Mouse (Mus musculus) layer of hippocampus, postnatal 36 days (tissue): ENCODE measurements around the gene Gm28048. TPM values are rescaled to one million over a fixed set of nuclear protein-coding genes. Genes with fewer than 3 reads are reported as not detected.

Source experiments
- DNase-seq, 2 experiments: peaks; one replicate each; pipeline ENCODE4 v3.0.0; 2022
- total RNA-seq, 2 experiments: library from RNA; stranded (reverse); gene quantifications; 2 replicates each; pipeline ENCODE4 v1.2.3; 2021

Gene Gm28048
- total RNA-seq, 2 experiments from 2014 or later: 9.2 to 11.3 TPM

GRCm38 (mm10) chr11:22989786-22990185 is 7.9 kb upstream of the Gm28048 start:
- no peak for DNase-seq

DNA sequence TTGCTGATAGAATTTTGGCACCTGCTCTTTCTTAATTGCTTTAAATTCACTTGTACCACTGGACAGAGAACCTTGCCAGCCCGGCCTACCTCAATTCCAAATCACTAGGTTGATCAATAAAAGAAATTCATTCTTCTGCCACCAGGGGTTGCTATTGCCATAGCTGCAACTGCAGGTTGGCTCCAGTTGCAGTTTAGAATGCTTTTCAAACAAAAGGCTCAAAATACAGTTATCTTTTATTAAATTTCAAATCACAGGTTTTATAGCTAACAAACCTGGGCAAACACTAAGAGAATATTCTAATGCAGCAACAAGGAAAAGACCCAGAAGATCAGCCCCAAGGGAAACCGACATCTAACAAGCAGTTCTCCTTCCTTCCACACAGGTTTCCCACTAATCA is 5.5 kb upstream of the Gm28048 start:
- no peak for DNase-seq

- no peak for DNase-seq
Observed at GRCm38 (mm10) chr11:22985510-22985909, 3.6 kb upstream of the Gm28048 start.

GRCm38 (mm10) chr11:22982846-22983245 is 956 bp upstream of the Gm28048 start:
- DNase-seq: no peak

DNA sequence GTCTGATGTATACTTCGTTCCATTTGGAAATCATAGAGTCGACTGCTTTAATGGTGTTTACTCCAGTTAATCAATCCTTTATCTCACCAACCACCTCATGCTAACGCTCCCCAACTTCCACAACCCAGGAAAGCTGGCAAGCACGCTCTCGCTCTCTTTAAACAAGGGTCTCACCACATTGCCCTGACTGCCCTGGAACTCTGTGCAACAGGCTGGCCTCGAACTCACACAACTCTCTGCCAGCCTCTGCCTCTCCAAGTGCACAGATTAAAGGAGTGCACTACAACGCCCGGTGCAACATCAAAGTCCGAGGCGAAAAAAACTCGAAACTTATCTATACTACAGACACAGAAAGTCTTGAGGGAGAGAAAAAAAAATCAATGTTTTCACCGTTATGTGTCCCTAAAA is 343 bp downstream of the Gm28048 start:
- no peak for DNase-seq

GRCm38 (mm10) chr11:22981041-22981440 is 849 bp downstream of the Gm28048 start:
- no peak for DNase-seq

- no peak for DNase-seq
Observed at GRCm38 (mm10) chr11:22979221-22979620, 2.7 kb downstream of the Gm28048 start.

- DNase-seq: no peak
Observed at GRCm38 (mm10) chr11:22978711-22979110, 3.2 kb downstream of the Gm28048 start.

GRCm38 (mm10) chr11:22978215-22978614 is 3.7 kb downstream of the Gm28048 start:
- DNase-seq: no peak

DNA sequence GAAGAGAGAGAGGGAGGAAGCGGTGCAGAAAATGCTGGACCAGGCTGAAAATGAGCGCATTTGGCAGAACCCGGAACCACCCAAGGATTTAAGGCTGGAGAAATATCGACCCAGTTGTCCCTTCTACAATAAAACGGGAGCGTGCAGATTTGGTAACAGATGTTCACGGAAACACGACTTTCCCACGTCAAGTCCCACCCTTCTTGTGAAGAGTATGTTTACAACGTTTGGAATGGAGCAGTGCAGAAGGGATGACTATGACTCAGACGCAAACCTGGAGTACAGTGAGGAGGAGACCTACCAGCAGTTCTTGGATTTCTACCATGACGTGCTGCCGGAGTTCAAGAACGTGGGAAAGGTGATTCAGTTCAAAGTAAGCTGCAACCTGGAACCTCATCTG is 8.3 kb downstream of the Gm28048 start:
- peak in 1 of 2 experiments; percentile 27 for DNase-seq

DNA sequence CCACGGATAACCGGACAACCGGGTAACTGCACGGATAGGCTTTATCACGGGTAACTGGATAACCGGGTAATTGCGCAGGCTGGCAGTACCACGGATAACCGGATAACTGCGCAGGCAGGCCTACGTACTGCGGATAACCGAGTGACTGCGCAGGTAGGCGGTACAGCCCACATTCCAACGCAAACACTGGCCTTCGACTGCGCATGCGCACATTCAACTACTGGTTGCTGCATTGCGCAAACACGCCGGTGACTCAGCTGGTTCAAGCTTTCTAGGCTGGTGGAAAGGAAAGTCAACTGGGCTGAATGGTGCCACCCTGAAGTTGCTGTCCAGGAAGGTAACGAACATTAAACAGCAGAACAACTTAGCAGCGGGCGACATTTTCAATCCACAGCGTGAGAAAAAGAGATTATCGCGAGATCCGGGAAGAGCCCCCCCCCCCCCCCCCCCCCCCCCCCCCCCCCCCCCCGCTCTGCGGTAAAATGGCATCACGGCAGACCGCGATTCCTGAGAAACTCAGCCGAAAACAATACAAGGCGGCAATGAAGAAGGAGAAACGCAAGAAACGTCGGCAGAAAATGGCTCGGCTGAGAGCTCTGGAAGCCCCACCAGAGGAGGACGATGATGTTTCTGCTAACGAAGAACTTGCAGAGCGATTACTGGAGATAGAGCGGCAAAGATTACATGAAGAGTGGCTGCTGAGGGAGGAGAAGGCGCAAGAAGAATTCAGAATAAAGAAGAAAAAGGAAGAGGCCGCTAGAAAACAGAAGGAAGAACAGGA is 9.0 kb downstream of the Gm28048 start:
- peak; percentile 80 to 83 for DNase-seq

- DNase-seq: peak; percentile 63 to 65
Observed at GRCm38 (mm10) chr11:22971835-22972709, 9.8 kb downstream of the Gm28048 start, which contains the start of gene Zrsr1. Zrsr1 (plus strand) TSS chr11:22972005.

GRCm38 (mm10) chr11:22970546-22970945 is 11.3 kb downstream of the Gm28048 start:
- DNase-seq: no peak

DNA sequence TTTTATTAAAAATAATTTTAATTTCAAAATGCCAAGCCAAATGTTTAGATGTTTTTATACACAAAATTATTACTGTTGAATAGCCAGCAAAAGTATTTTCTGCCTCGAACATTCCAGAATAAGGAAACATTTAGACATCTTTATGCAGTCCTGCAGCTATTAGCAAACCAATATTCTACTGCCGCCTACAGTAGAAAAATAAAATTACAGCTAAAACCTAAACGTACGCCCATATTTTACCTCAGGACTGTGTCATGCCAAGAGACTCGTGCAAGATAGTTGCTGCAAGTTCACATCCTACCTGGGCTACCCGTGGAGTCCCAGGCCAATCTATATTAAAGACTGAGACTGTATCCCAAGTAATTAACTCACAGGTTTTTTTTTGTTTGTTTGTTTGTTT is 12.4 kb downstream of the Gm28048 start:
- DNase-seq: no peak

DNA sequence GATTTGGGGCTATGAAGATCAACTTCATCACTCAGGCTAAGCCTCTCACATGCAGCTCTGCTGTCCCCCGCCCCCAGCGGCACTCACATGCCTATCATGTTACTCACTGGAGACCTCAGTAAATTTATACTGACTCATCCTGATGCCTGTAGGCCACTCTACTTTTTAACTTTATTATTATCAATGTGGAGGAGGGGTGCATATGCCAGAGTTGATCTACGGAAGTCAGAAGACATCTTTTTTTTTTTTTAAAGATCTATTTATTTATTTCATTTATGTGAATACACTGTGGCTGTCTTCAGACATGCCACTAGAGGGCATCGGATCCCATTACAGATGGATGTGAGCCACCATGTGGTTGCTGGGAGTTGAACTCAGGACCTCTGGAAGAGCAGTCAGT is 16.4 kb downstream of the Gm28048 start:
- no peak for DNase-seq

GRCm38 (mm10) chr11:22964401-22964800 is 17.5 kb downstream of the Gm28048 start:
- no peak for DNase-seq

- DNase-seq: no peak
Observed at GRCm38 (mm10) chr11:22962101-22962500, 19.8 kb downstream of the Gm28048 start.

DNA sequence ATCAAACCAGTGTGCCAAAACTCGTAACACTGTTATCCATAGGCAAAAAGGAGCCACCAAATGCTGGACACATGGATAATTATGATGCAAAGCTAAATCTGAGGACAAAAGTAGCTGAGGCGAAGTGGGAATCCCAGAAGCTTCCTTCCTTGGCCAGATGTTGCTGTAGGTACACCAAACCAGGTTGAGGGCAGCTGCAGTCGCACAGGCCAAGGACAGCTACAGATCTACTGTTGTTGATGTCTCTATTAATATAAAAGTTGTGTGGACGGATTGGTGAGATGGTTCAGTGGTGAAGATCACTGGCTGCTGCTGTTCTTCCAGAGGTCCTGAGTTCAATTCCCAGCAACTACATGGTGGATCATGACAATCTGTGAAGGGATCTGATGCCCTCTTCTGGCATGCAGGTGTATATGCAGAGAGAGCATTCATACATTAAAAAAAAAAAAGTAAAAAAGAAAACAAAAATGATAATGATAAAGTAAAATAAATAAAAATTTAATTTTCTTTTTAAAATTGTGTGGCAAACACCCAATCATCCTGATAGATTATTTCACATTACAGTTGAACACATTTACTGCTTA is 24.0 kb downstream of the Gm28048 start:
- no peak for DNase-seq

- DNase-seq: peak in 1 of 2 experiments; percentile 23
Observed at GRCm38 (mm10) chr11:22956830-22957229, 25.1 kb downstream of the Gm28048 start.

GRCm38 (mm10) chr11:22956346-22956745 is 25.5 kb downstream of the Gm28048 start:
- DNase-seq: no peak

- DNase-seq: no peak
Observed at GRCm38 (mm10) chr11:22952668-22953067, 29.2 kb downstream of the Gm28048 start.

GRCm38 (mm10) chr11:22950131-22950530 is 31.8 kb downstream of the Gm28048 start:
- DNase-seq: no peak

DNA sequence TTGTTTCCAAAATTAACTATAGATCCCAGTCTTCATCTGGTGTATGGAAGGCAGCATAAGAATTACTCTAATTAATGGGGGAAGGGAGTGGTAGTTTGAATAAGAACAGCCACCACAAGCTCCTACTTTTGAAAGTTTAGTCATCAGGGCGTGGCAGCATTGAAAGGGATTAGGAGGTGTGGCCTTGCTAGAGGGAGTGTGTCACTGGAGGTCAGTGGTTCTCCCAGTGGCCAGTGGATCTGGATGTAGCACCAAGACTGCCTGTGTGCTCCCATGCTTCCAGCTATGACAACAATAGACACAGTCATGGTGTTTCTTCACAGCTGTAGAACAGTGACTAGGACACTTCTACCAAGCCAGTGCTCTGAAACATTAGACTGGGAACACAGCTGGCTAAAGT is 32.8 kb downstream of the Gm28048 start:
- no peak for DNase-seq
